Mouse (Mus musculus) adrenal gland, postnatal 36 days (tissue): Measurements from ENCODE around the gene Esrrb. TPM values are rescaled to one million over a fixed set of nuclear protein-coding genes. Genes with fewer than 3 reads are reported as not detected.

ENCODE experiments used
- total RNA-seq, 2 experiments: library from RNA; stranded (reverse); gene quantifications; 2 replicates each; pipeline ENCODE4 v1.2.3; 2021

The Esrrb gene
- total RNA-seq, 2 experiments from 2014 or later = 0.17 TPM; not detected in 1

Other genes with a start within 250 kb of the Esrrb start
- gene Gpatch2l, start 119.3 kb upstream of the Esrrb start, total RNA-seq = 10 to 100 TPM; 20.4 to 22.5 TPM